Mouse (Mus musculus) right cerebral cortex, postnatal 36 days (tissue): ENCODE measurements around the gene Srsf10.
A peak's percentile ranks its signal among the peaks of the same experiment; 100 is the strongest.

Experiments used
- DNase-seq, 2 experiments: peaks; one replicate each; pipeline ENCODE4 v3.0.0; 2022; ENCODE audit warnings: low spot score in 2 of 2, mixed read lengths in 1 of 2

Gene Srsf10

GRCm38 (mm10) chr4:135884531-135884930 is 29.0 kb downstream of the Srsf10 start:
- no peak for DNase-seq

- no peak for DNase-seq
Measured at GRCm38 (mm10) chr4:135885676-135886075, 30.1 kb downstream of the Srsf10 start.

GRCm38 (mm10) chr4:135886184-135886583 is 30.6 kb downstream of the Srsf10 start:
- no peak for DNase-seq

- no peak for DNase-seq
Measured at GRCm38 (mm10) chr4:135888448-135889057, 33.0 kb downstream of the Srsf10 start.

DNA sequence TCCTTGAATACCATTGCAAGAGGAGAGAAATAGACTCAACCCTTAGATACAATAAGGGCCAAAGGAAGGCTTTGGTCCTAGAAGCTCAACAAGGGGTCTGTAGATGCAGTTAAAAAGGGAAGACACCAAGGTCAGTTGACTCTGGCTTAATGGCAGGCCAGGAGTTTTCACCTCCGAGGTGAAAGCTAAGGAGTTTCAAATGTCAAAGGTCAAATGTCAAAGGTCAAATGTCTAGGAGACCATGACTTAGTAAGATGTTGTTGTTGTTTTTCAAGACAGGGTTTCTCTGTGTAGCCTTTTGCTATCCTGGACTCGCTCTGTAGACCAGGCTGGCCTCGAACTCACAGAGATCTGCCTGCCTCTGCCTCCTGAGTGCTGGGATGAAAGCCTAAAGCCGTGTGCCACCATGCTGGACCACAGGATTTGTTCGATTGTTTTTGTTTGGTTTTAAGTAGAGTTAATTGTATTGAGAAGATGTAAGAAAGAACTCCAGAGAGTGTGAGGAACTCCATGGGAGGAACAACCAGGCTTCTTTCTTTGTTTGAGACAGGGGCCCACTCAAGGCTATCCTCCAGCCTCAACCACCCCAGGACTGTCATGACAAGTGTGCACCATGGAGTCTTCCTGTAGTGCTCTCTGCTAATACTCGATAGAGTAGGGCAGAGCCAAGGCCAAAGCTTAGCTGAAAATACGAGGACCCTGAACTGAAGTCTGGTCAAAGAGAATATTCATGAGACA is 33.8 kb downstream of the Srsf10 start:
- no peak for DNase-seq

DNA sequence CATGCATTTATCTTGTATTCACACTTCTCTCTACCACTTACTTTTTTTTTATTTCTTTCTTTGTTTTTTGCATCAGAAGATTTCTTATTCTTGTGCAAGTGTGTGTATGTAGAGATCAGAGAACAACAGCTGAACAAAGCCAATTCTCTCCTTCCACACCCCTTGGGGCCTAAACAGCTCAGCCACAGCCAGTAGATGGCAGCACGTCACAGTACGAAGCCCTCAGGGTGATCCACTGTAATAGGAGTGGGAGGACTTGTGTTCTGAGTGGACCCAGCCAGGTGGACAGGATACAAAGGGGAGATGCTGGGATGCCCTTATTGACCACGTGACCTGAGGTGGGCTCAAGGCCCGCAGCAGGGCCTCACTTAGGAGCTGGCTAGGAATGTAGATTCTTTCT is 34.3 kb downstream of the Srsf10 start:
- peak in 1 of 2 experiments; percentile 35 for DNase-seq

DNA sequence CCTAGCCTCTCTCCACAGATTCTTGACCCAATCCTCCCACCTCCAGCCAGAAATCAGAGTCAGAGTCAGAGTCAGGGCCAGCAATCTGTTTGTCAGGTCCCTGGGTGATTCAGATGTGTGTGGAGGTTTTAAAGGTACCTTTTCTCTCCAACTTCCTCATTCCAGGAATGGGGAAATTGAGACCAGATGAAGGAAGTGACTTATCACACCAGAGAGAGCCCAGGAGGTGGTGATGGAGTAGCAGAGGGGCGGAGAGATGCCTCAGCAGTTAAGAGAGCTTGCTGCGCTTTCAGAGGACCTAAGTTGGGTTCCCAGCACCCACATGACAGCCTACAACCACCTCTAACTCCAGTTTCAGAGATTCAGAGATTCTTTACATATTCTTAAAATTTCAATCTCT is 36.0 kb downstream of the Srsf10 start:
- no peak for DNase-seq

DNA sequence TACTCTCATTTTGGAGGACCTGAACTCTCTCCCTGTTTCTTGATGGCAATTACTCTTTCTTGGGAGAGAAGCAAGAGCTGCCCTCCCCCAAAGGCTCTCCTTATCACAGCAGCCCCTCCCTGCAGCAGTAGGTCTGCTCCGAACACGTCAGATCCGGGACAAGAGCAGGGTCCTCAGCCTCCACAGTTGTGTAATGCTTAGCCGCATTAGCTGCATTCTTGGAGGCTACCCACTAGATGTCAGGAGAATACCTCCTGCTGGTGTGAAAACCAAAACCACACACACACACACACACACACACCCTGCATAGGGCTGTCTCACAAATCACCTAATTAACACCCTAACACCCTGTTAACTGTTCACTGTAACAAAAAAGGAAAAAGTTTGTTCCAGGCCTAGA is 37.3 kb downstream of the Srsf10 start:
- DNase-seq = no peak

DNA sequence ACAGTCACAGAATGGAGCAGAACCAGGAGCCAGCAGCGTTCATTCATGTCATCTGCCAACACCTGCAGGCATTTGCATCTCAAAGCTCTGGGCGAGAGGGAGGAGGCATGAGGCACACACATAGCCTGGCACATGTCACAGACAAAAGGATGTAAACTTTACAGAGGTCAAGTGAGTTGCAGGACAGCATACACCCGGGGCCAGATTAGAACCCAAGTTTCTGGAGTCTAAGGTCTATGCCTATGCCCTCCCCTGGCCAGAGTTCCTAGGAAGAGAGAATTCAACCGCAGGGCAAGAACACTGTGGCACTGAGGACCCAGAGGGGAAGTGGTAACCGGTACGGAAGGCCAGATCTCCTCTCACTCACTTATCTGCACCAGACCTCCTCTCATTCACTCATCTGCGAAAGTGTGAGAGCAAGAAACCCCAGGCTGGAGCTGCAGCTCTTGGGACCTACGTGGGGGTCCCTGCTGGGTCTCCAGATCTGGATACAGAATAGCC is 39.6 kb downstream of the Srsf10 start, which contains the start of gene Cnr2:
Cnr2 (plus strand) TSS at position 324 of the 501 bp plus-strand sequence.
- no peak for DNase-seq

GRCm38 (mm10) chr4:135896157-135896556 is 40.6 kb downstream of the Srsf10 start:
- DNase-seq = no peak

- DNase-seq = no peak
Measured at GRCm38 (mm10) chr4:135898380-135899049, 43.0 kb downstream of the Srsf10 start.

- no peak for DNase-seq
Measured at GRCm38 (mm10) chr4:135899050-135899448, 43.5 kb downstream of the Srsf10 start.

DNA sequence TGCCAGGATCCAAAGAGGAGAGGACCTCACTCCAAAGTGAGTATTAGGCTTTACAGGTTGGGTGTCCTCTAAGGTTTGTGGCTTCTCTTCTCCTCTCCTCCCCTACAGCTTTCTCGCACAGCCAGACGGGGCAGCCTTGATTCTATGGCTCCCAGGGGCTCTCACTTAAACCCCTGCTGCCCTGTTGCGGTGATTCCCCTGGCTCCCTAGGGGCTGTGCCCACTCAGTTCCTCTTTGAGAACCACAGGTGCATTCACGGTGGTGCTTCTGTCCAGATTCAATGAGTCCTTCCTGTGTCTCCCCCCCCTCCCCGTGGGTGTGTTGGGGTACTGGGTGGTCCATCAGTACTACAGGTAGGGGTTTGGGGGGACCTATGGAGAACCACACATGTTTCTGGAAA is 44.5 kb downstream of the Srsf10 start:
- DNase-seq = no peak

DNA sequence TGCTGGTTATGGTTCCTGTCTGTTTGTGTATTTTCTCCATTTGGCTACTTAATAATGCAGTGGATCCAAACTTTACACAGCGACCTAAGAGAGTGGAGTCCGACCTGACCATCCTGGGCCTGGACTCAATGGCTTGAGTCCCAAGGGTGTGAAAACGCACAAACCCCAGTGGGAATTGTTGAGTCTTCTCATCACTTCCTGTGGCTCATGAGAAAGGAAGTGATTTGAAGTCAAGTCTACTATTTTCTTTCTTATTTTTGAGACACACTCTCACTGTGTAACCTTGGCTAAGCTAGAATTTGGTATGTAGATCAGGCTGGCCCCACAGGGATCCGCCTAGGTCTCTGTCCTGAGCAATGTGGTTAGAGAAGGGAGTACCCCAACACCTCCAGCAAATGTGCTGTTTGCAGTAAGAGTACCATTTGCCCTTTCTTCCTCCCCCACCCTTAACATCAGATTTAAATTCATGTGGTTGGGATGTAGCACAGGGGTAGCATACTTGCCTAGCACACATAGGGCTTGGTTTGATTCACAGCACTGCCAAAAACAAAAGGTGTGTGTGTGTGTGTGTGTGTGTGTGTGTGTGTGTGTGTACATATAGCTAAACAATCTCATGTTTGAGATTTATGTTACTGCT is 47.2 kb downstream of the Srsf10 start:
- DNase-seq = no peak

DNA sequence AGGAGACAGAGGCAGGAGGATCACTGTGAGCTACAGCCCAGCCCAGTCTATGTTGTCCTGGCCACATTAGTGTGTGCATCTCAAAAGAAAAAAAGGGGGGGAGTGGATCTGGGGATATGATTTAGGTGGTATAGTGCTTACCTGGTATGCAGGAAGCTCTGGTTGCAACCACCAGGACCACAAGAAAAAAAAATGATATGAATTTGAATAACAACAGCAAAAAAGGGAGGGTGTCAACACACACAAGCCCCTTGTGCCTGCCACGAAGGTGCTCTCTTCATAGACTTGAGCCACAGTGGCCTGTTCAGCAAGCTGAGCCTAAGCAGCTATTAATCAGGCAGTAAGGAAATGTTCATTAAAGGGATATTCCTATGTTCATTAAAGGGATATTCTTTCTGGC is 49.3 kb downstream of the Srsf10 start:
- no peak for DNase-seq

DNA sequence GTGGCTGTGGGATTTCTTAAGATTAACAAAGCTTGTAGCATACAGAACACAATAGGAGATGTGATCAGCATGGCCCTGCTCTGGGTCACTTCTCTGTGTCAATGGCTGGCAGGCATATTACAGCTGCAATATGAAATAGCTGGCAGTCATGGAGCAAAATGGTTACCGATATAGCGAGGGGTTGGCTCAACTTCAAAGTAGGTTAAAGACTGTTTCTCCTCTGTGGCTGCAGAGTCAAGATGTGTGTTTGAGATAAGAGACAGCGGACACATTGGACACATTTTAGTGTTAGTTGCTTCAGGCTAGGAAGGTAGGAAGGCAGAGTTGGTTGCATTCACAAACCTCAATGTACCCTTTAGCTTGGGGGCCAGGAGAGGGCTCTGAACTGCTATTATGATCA is 51.1 kb downstream of the Srsf10 start:
- DNase-seq = no peak

DNA sequence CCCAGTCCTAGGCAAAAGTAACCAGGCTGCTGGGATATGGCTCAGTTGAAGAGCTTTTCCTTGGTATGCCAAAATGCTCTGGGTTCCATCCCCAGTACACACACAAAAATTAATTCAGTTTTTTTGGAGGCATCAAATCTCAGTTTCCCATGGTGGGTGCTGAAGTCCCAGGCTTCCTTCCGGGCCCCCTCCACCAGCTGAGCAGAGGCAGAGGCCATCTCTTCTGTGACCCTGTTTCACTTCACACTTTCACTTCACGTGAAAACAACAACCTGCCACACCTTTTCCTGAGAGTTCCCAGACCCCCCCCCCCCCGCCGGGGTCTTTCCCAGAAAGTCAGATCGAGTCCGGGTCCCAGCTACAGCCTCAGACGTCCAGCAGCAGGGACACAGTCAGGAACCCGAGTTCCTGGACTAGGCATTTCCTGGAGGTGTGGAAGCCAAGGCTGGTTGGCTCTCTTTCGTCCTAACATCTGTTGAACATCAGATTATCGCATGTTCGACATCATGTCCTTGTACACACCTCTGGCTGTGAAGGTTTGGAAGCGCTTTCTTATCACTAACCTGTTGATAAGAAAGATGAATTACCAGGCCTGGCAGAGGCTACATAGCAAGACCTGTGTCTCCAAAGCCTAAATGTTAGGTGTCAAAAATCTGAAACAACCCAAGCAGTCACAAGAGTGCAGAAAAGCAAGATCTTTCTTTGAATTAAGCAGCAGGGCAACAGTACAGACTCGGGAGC is 53.9 kb downstream of the Srsf10 start:
- no peak for DNase-seq

DNA sequence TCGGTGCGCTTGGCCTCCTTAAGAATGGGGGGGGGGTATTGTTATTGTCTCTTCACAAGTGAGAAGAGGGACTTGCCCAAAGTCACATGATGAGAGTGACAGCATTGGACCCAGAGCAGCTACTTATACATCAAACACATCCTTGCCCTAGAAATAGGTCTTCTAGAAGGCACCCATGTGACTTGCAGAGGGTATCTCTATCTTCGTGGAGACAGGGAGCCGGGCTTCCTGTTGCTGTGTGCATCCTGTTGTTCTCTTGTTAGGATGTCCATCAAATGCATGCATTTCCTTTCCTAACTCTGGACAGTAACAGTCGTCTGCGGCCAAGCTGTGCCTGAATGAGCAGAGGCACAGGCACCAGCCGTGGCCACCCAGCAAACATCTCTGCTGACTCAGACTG is 56.0 kb downstream of the Srsf10 start:
- no peak for DNase-seq

DNA sequence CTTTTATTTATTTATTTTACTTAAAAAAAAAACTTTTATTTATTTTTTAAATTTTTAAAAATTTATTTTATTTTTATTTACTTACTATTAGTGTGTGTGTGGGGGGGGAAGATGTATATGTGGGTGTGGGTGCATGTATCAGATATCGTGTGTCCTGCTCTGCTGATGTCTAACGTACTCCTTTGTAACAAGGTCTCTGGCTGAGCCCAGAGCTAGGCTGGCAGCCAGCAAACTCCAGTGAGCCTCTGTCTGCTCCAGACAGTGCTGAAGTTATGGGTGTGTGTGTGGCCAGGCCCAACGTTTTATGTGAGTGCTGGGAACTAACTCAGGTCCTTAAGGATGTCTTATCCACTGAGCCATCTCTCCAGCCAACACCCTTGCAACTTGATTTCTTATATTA is 56.6 kb downstream of the Srsf10 start:
- no peak for DNase-seq

DNA sequence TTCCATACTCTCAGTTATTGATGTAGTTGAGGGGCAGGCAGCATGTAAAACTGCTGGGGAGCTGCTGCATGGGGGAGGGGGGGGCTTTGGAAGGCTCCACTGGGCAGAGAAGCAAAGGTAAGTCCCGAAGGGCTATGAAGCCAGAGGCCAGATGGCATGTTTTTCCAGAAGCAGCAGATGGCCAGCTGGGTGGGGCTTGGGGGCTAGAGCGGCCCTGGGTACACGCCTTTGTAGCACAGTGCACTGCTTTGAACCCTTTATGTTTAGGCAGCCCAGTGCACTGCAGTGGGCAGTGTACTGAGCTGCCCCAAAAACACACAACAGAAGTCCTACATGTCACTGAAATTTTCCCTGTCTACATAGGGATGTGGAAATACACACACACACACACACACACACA is 57.3 kb downstream of the Srsf10 start:
- no peak for DNase-seq

DNA sequence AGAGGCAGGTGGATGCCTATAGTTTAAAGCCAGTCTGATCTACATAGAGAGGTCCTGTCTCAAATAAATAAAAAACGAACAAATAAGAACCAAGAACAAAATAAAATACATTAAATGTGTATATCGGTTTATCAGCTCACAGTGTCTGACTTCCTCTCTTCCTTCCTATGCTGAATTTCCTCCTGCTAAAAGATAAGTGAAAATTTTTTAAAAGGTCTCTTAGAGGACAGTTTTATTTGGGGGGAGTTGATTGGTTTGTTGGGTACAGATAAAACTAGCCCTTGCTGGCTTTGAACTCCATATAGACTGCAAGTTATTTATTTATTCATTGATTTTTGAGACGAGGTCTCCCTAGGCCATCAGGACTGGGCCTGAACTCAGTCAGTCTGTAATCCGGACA is 57.9 kb downstream of the Srsf10 start:
- no peak for DNase-seq
